In the genomic region with DNA sequence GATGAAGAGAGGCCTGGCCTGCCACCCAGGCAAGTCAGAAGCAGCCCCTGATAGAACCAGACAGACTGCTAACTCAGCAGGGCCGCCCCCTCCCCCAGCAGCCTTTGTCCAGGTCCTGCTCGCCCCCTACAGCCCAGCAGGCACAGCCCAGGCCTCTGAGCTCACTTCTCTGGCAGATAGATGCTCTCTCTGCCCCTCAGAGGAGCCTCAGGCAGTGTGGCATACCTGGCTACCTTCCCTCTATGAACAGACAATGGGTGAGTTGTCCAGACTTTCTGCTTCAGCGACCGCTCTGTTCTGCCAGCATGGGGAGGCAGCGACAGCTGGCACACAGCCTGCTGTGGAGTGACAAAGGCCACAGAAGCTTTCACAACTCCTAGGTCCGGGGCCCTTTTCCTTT, we compare ENCODE assay signal across 10 mouse cellular contexts. TPM values are rescaled to one million over a fixed set of nuclear protein-coding genes. Genes with fewer than 3 reads are reported as not detected.
DNase-seq lines count a peak whose midpoint lies in the region; ATAC-seq lines count a peak whose summit lies in the region.
"Had no signal": no experiment of that assay in that cellular context is flagged by ENCODE, and none has a peak within 500 bp of the region (broad histone marks: within the 10 kb centered on the region; RNA-seq: fewer than 3 reads in every experiment).

No protein-coding gene starts in this region.

- H3K27ac ChIP-seq in neural tube, embryonic 11.5 days (ENCODE audit: low read depth, low read length), result peak overlapping the region; percentile 85
- H3K27ac ChIP-seq in hindbrain, embryonic 16.5 days (ENCODE audit: low read depth, low read length), result peak overlapping the region; percentile 59
- H3K27ac ChIP-seq: stomach, embryonic 15.5 days had no signal

- 28% methylated on average over 6 of the region's 6 CpGs for WGBS in neural tube, embryonic 11.5 days
- WGBS in hindbrain, embryonic 16.5 days, result 9% methylated on average over 6 of the region's 6 CpGs

- H3K4me2 ChIP-seq in neural tube, embryonic 11.5 days (ENCODE audit: low read depth), result peak overlapping the region; percentile 1; the same call in 1 of the 2 replicates
- H3K4me2 ChIP-seq in hindbrain, embryonic 16.5 days (ENCODE audit: low read length), result peak overlapping the region; percentile 23

- no peak for ATAC-seq in neural tube, embryonic 11.5 days (ENCODE audit: insufficient read depth, low FRiP score, low TSS enrichment)
- ATAC-seq in hindbrain, embryonic 16.5 days, result 0 out of 2 replicates have a peak, but pooled peaks have one; percentile 12

- H3K9ac ChIP-seq in neural tube, embryonic 11.5 days (ENCODE audit: low read length), result peak overlapping the region; percentile 32; the same call in 1 of the 2 replicates
- H3K9ac ChIP-seq in hindbrain, embryonic 16.5 days (ENCODE audit: low read depth, low read length), result peak overlapping the region; percentile 35
- H3K9ac ChIP-seq: stomach, embryonic 15.5 days had no signal

- peaks cover 20% of the 10 kb centered on the region for H3K4me1 ChIP-seq in neural tube, embryonic 11.5 days (ENCODE audit: control insufficient read depth, insufficient read depth, low read length)
- peaks cover 33% of the 10 kb centered on the region for H3K4me1 ChIP-seq in hindbrain, embryonic 16.5 days (ENCODE audit: control insufficient read depth, insufficient read depth, low read depth, low read length)

- H3K4me3 ChIP-seq in neural tube, embryonic 11.5 days (ENCODE audit: low read depth, low read length), result no peak overlapping the region
- H3K4me3 ChIP-seq in hindbrain, embryonic 16.5 days (ENCODE audit: low read length), result no peak overlapping the region
- H3K4me3 ChIP-seq: myocyte; stomach, embryonic 15.5 days had no signal

- no peaks in the 10 kb centered on the region for H3K36me3 ChIP-seq in neural tube, embryonic 11.5 days (ENCODE audit: control insufficient read depth, insufficient read depth, low read length)
- no peaks in the 10 kb centered on the region for H3K36me3 ChIP-seq in hindbrain, embryonic 16.5 days (ENCODE audit: control insufficient read depth, insufficient read depth, low read length)
- H3K36me3 ChIP-seq: stomach, embryonic 15.5 days had no signal

- no peaks in the 10 kb centered on the region for H3K27me3 ChIP-seq in neural tube, embryonic 11.5 days (ENCODE audit: control insufficient read depth, insufficient read depth, low read length)
- H3K27me3 ChIP-seq in hindbrain, embryonic 16.5 days (replicated peaks; ENCODE audit: control insufficient read depth, insufficient read depth, low read length), result no peaks in the 10 kb centered on the region
- H3K27me3 ChIP-seq: stomach, embryonic 15.5 days had no signal

- DNase-seq in cerebellum, postnatal 36 days, result peak; percentile 23 to 25
- no peak for DNase-seq in cerebellum, adult 9-11 months
- peak; percentile 65 for DNase-seq in neural tube, embryonic 11.5 days (ENCODE audit: low spot score)
- no peak for DNase-seq in neural tube, embryonic 10.5 days (ENCODE audit: extremely low spot score, low spot score)
- peak; percentile 60 for DNase-seq in testis, postnatal 14 days (ENCODE audit: low spot score)
- no peak for DNase-seq in T-cell, adult 2 months (ENCODE audit: low spot score)
- no peak for DNase-seq in thymus, adult 18-20 months

- H3K9me3 ChIP-seq in neural tube, embryonic 11.5 days (ENCODE audit: control insufficient read depth, low read length), result no peaks in the 10 kb centered on the region
- H3K9me3 ChIP-seq in hindbrain, embryonic 16.5 days (ENCODE audit: control insufficient read depth, low read length), result no peaks in the 10 kb centered on the region
- H3K9me3 ChIP-seq: stomach, embryonic 15.5 days had no signal

RNA-seq across cellular contexts. Expression of gene Rassf4, which starts 3.6 kb away (rescaled TPM):
- 38.0 and 38.3 TPM in 2 replicates for polyA plus RNA-seq in neural tube, embryonic 11.5 days (2014; fragmentation: Nextera tagmentation; extraction: Ambion mirVana)
- 30.3 and 30.8 TPM in 2 replicates for polyA plus RNA-seq in hindbrain, embryonic 16.5 days (2015; fragmentation: Nextera tagmentation; extraction: Ambion mirVana)

RNA-seq across cellular contexts. Expression of gene Depp1, which starts 19.7 kb away (rescaled TPM):
- polyA plus RNA-seq in neural tube, embryonic 11.5 days (2014; fragmentation: Nextera tagmentation; extraction: Ambion mirVana), result 11.0 and 14.5 TPM in 2 replicates
- 11.4 and 17.6 TPM in 2 replicates for polyA plus RNA-seq in hindbrain, embryonic 16.5 days (2015; fragmentation: Nextera tagmentation; extraction: Ambion mirVana)

RNA-seq across cellular contexts. Expression of gene Zfp422, which starts 41.3 kb away (rescaled TPM):
- polyA plus RNA-seq in neural tube, embryonic 11.5 days (2014; fragmentation: Nextera tagmentation; extraction: Ambion mirVana), result 290 and 302 TPM in 2 replicates
- polyA plus RNA-seq in hindbrain, embryonic 16.5 days (2015; fragmentation: Nextera tagmentation; extraction: Ambion mirVana), result 120 and 126 TPM in 2 replicates

RNA-seq across cellular contexts. Expression of gene Tmem72, which starts 46.6 kb away (rescaled TPM):
- 0.04 and 0.12 TPM in 2 replicates for polyA plus RNA-seq in neural tube, embryonic 11.5 days (2014; fragmentation: Nextera tagmentation; extraction: Ambion mirVana)
- polyA plus RNA-seq in hindbrain, embryonic 16.5 days (2015; fragmentation: Nextera tagmentation; extraction: Ambion mirVana), result 2.5 and 5.4 TPM in 2 replicates

Comparison
In these comparisons a context has a peak if more than half of its experiments do, and no peak if none do; other contexts are left out.
1. DNase-seq: peak in cerebellum, postnatal 36 days (2 of 2), neural tube, embryonic 11.5 days (single experiment) and testis, postnatal 14 days (single experiment); none in cerebellum, adult 9-11 months (single experiment), neural tube, embryonic 10.5 days (single experiment), T-cell, adult 2 months (single experiment) and thymus, adult 18-20 months (0 of 2).